13 mouse cellular contexts compared by ENCODE assay signal in the genomic region with DNA sequence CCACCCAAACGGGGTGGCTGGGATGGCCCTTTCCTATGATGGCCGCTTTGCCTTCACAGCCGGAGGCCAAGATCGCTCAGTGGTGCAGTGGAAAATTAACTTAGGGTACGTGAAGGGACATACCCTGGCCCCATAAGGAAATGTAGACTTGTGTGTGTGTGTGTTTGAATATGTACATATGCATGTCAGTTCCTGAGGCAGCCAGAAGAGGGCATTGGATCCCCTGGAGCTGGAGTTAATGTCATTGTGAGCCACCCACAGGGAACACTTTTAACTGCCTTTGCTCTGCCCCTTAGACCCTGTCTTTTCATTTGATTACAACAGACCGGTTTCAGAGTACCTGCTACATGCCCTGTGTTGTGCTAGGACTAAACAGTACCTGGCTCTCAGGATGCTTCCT. TPM values are rescaled to one million over a fixed set of nuclear protein-coding genes. Genes with fewer than 3 reads are reported as not detected.
DNase-seq lines count a peak whose midpoint lies in the region; ATAC-seq and TF ChIP-seq lines count a peak whose summit lies in the region.
"Had no signal": no experiment of that assay in that cellular context is flagged by ENCODE, and none has a peak within 500 bp of the region (broad histone marks: within the 10 kb centered on the region; RNA-seq: fewer than 3 reads in every experiment).

No protein-coding gene starts in this region.

- H3K9me3 ChIP-seq in kidney, embryonic 15.5 days (replicated peaks), result no peaks in the 10 kb centered on the region
- H3K9me3 ChIP-seq in ES-Bruce4 (replicated peaks; ENCODE audit: control insufficient read depth, insufficient read depth, low read length, poor library complexity, severe bottlenecking), result no peaks in the 10 kb centered on the region
- no peaks in the 10 kb centered on the region for H3K9me3 ChIP-seq in midbrain, embryonic 14.5 days (ENCODE audit: control insufficient read depth, low read length)
- H3K9me3 ChIP-seq: embryonic facial prominence, embryonic 12.5 days; neural tube, embryonic 13.5 days had no signal

- peak; percentile 17 for DNase-seq in CD4-positive, CD25-positive, alpha-beta regulatory T cell, adult 2 months (ENCODE audit: low read depth, low spot score)
- DNase-seq in kidney, postnatal 10 days, result peak; percentile 46
- no peak for DNase-seq in gastrocnemius, postnatal 14 days
- DNase-seq in midbrain, embryonic 14.5 days, result no peak
- DNase-seq: layer of hippocampus, adult 9-11 months; right cerebral cortex, postnatal 14 days had no signal

- H3K9ac ChIP-seq in kidney, embryonic 15.5 days, result no peak overlapping the region
- no peak overlapping the region for H3K9ac ChIP-seq in ES-Bruce4 (ENCODE audit: low read depth, poor library complexity, severe bottlenecking)
- H3K9ac ChIP-seq in midbrain, embryonic 14.5 days (replicated peaks; ENCODE audit: low read length), result no peak overlapping the region
- H3K9ac ChIP-seq: embryonic facial prominence, embryonic 12.5 days; neural tube, embryonic 13.5 days had no signal

- no peak for TF ChIP-seq EP300 in ES-Bruce4 (IDR thresholded peaks at IDR 0.05; ENCODE audit: insufficient read depth, low read depth, low read length)

- H3K4me1 ChIP-seq in kidney, embryonic 15.5 days, result peaks cover 37% of the 10 kb centered on the region
- no peaks in the 10 kb centered on the region for H3K4me1 ChIP-seq in ES-Bruce4 (ENCODE audit: control insufficient read depth, insufficient read depth, low read length)
- peaks cover 19% of the 10 kb centered on the region for H3K4me1 ChIP-seq in midbrain, embryonic 14.5 days (ENCODE audit: control insufficient read depth, insufficient read depth, low read length)

- no peak for ATAC-seq in CD4-positive, CD25-positive, alpha-beta regulatory T cell, adult 4 months
- ATAC-seq in kidney, embryonic 15.5 days (replicated peaks; ENCODE audit: low FRiP score), result no peak
- peak; percentile 54; the same call in 1 of the 2 replicates for ATAC-seq in megakaryocyte progenitor cell, adult 5-6 weeks (replicated peaks; ENCODE audit: poor library complexity)
- no peak for ATAC-seq in midbrain, embryonic 14.5 days (ENCODE audit: low FRiP score, low TSS enrichment)
- ATAC-seq: activated CD4-positive, CD25-positive, alpha-beta regulatory T cell, adult 4 months had no signal

- no peak overlapping the region for H3K4me3 ChIP-seq in kidney, embryonic 15.5 days (replicated peaks)
- no peak overlapping the region for H3K4me3 ChIP-seq in ES-Bruce4 (ENCODE audit: low read depth, low read length)
- no peak overlapping the region for H3K4me3 ChIP-seq in midbrain, embryonic 14.5 days (replicated peaks; ENCODE audit: low read depth, low read length)
- H3K4me3 ChIP-seq: embryonic facial prominence, embryonic 12.5 days; neural tube, embryonic 13.5 days had no signal

- intact Hi-C loops in gastrocnemius, postnatal 14 days (cut with DNase I; ENCODE audit: low total_unique reads), result no loop called here

- peak; percentile 35 for TF ChIP-seq CTCF in ES-Bruce4 (IDR thresholded peaks at IDR 0.05; ENCODE audit: low read depth, low read length)

- no peak overlapping the region for H3K4me2 ChIP-seq in kidney, embryonic 15.5 days
- no peak overlapping the region for H3K4me2 ChIP-seq in midbrain, embryonic 14.5 days (ENCODE audit: low read length)
- H3K4me2 ChIP-seq: embryonic facial prominence, embryonic 12.5 days; neural tube, embryonic 13.5 days had no signal

- 84% methylated on average over 6 of the region's 6 CpGs for WGBS in kidney, embryonic 15.5 days
- WGBS in midbrain, embryonic 14.5 days, result 92% methylated on average over 6 of the region's 6 CpGs

- no peaks in the 10 kb centered on the region for H3K27me3 ChIP-seq in kidney, embryonic 15.5 days
- no peaks in the 10 kb centered on the region for H3K27me3 ChIP-seq in ES-Bruce4 (ENCODE audit: control insufficient read depth, insufficient read depth, low read length, poor library complexity, severe bottlenecking)
- no peaks in the 10 kb centered on the region for H3K27me3 ChIP-seq in midbrain, embryonic 14.5 days (ENCODE audit: control insufficient read depth, insufficient read depth, low read length)
- H3K27me3 ChIP-seq: embryonic facial prominence, embryonic 12.5 days; neural tube, embryonic 13.5 days had no signal

- TF ChIP-seq POLR2A in ES-Bruce4 (IDR thresholded peaks at IDR 0.05; ENCODE audit: insufficient read depth, low read length), result no peak

- H3K27ac ChIP-seq in kidney, embryonic 15.5 days, result no peak overlapping the region
- no peak overlapping the region for H3K27ac ChIP-seq in ES-Bruce4 (ENCODE audit: insufficient read depth, low read length)
- H3K27ac ChIP-seq in midbrain, embryonic 14.5 days (replicated peaks; ENCODE audit: low read depth, low read length), result no peak overlapping the region
- H3K27ac ChIP-seq: embryonic facial prominence, embryonic 12.5 days; neural tube, embryonic 13.5 days had no signal

- H3K36me3 ChIP-seq in kidney, embryonic 15.5 days, result no peaks in the 10 kb centered on the region
- H3K36me3 ChIP-seq in ES-Bruce4 (ENCODE audit: control insufficient read depth, insufficient read depth, low read length, poor library complexity, severe bottlenecking), result no peaks in the 10 kb centered on the region
- no peaks in the 10 kb centered on the region for H3K36me3 ChIP-seq in midbrain, embryonic 14.5 days (ENCODE audit: control insufficient read depth, insufficient read depth, low read length)
- H3K36me3 ChIP-seq: embryonic facial prominence, embryonic 12.5 days; neural tube, embryonic 13.5 days had no signal

RNA-seq across cellular contexts. Expression of a gene that starts 45.1 kb away (rescaled TPM):
- 1 to 10 TPM; 7.2 to 9.8 TPM for polyA plus RNA-seq in CD4-positive, CD25-positive, alpha-beta regulatory T cell, adult 4 months (2017; shearing (Covaris generic))
- polyA plus RNA-seq in kidney, embryonic 15.5 days (2015; fragmentation: Nextera tagmentation; extraction: Ambion mirVana), result 41.7 and 42.5 TPM in 2 replicates
- polyA plus RNA-seq in ES-Bruce4 (2011; ENCODE audit: insufficient read depth, insufficient read length, low read depth, missing spikeins), result 25.2 and 25.4 TPM in 2 replicates
- total RNA-seq in megakaryocyte progenitor cell, adult 5-6 weeks (2015), result 16.3 and 20.0 TPM in 2 replicates
- total RNA-seq in megakaryocyte progenitor cell, adult 5-6 weeks (2017), result 14.7 and 17.5 TPM in 2 replicates
- total RNA-seq in gastrocnemius, postnatal 14 days (2021), result 10 to 100 TPM; 12.7 to 14.6 TPM
- 42.4 and 44.0 TPM in 2 replicates for polyA plus RNA-seq in midbrain, embryonic 14.5 days (2014; fragmentation: Nextera tagmentation; extraction: Ambion mirVana)

RNA-seq across cellular contexts. Expression of a gene that starts 46.6 kb away (rescaled TPM):
- 1 to 10 TPM; 4.7 to 6.1 TPM for polyA plus RNA-seq in CD4-positive, CD25-positive, alpha-beta regulatory T cell, adult 4 months (2017; shearing (Covaris generic))
- polyA plus RNA-seq in kidney, embryonic 15.5 days (2015; fragmentation: Nextera tagmentation; extraction: Ambion mirVana), result 1.5 and 1.7 TPM in 2 replicates
- not detected in 2 replicates for polyA plus RNA-seq in ES-Bruce4 (2011; ENCODE audit: insufficient read depth, insufficient read length, low read depth, missing spikeins)
- total RNA-seq in megakaryocyte progenitor cell, adult 5-6 weeks (2015), result 0.07 TPM in 1 of 2 replicates, not detected in the other
- not detected in 2 replicates for total RNA-seq in megakaryocyte progenitor cell, adult 5-6 weeks (2017)
- 1 to 10 TPM; 2.0 to 2.2 TPM for total RNA-seq in gastrocnemius, postnatal 14 days (2021)
- polyA plus RNA-seq in midbrain, embryonic 14.5 days (2014; fragmentation: Nextera tagmentation; extraction: Ambion mirVana), result 0.46 and 1.2 TPM in 2 replicates

Comparison
In these comparisons a context has a peak if more than half of its experiments do, and no peak if none do; other contexts are left out.
1. DNase-seq: peak in CD4-positive, CD25-positive, alpha-beta regulatory T cell, adult 2 months (single experiment) and kidney, postnatal 10 days (single experiment); none in gastrocnemius, postnatal 14 days (single experiment) and midbrain, embryonic 14.5 days (single experiment).